Comparison of ENCODE assay signal across 18 mouse cellular contexts in the genomic region with DNA sequence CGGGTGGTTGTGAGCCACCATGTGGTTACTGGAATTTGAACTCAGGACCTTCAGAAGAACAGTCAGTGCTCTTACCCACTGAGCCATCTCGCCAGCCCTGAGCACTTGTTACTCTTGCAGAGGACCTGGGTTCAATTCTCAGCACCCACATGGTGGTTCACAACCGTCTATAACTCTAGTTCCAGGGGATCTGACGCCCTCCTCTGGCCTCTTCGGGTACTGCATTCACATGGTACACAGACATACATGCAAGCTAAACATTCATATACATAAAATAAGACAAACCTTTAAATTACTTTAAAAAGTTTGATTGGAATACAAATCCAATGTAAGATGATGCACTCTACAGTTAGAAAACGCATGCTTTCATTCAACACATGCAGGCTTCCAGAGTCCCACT. TPM values are rescaled to one million over a fixed set of nuclear protein-coding genes. Genes with fewer than 3 reads are reported as not detected.
DNase-seq lines count a peak whose midpoint lies in the region; ATAC-seq and TF ChIP-seq lines count a peak whose summit lies in the region.
"Had no signal": no experiment of that assay in that cellular context is flagged by ENCODE, and none has a peak within 500 bp of the region (broad histone marks: within the 10 kb centered on the region; RNA-seq: fewer than 3 reads in every experiment).

No protein-coding gene starts in this region.

- DNase-seq in lung, embryonic 14.5 days = no peak
- DNase-seq in lung, postnatal 0 days (ENCODE audit: low spot score) = no peak
- DNase-seq in ES-CJ7 (ENCODE audit: low read depth, low spot score) (peak; percentile 47), R1 (ENCODE audit: low read depth, low spot score) (peak; percentile 66)
- peak; percentile 60 for DNase-seq in testis, postnatal 14 days (ENCODE audit: low spot score)
- DNase-seq in c-Kit-positive CD71-positive TER-119-positive erythroid progenitor cells, embryonic 14.5 days (ENCODE audit: low spot score) = no peak
- no peak for DNase-seq in left cerebral cortex, adult 18-20 months (ENCODE audit: low spot score in 2 of 2)
- DNase-seq: adrenal gland, postnatal 14 days; cerebellum, adult 18-20 months; gastrocnemius, adult 2 months; heart, postnatal 10 days; right cerebral cortex, postnatal 25 days had no signal

- no peaks in the 10 kb centered on the region for H3K9me3 ChIP-seq in lung, embryonic 14.5 days (ENCODE audit: low read depth, low read length)
- no peaks in the 10 kb centered on the region for H3K9me3 ChIP-seq in lung, postnatal 0 days (ENCODE audit: low read length)
- H3K9me3 ChIP-seq: forebrain, embryonic 10.5 days; hindbrain, embryonic 12.5 days; kidney, embryonic 15.5 days; limb, embryonic 15.5 days had no signal

- H3K4me1 ChIP-seq in lung, embryonic 14.5 days (ENCODE audit: insufficient read depth) = peaks cover 16% of the 10 kb centered on the region
- peaks cover 10% of the 10 kb centered on the region; the same call in 1 of the 2 replicates for H3K4me1 ChIP-seq in lung, postnatal 0 days (ENCODE audit: insufficient read depth, low read depth, low read length)

- no peak for ATAC-seq in lung, embryonic 14.5 days (ENCODE audit: insufficient read depth)
- ATAC-seq in lung, postnatal 0 days = no peak
- ATAC-seq: midbrain, embryonic 16.5 days had no signal

- no peak for TF ChIP-seq EP300 in lung, postnatal 0 days (IDR thresholded peaks at IDR 0.05)

- no peak overlapping the region for H3K4me3 ChIP-seq in lung, embryonic 14.5 days (ENCODE audit: low read depth, low read length)
- H3K4me3 ChIP-seq in lung, postnatal 0 days (ENCODE audit: low read depth, low read length) = no peak overlapping the region
- H3K4me3 ChIP-seq: forebrain, embryonic 10.5 days; gastrocnemius, adult 2 months; hindbrain, embryonic 12.5 days; kidney, embryonic 15.5 days; limb, embryonic 15.5 days had no signal

- no peaks in the 10 kb centered on the region for H3K27me3 ChIP-seq in lung, embryonic 14.5 days (ENCODE audit: insufficient read depth, low read length)
- no peaks in the 10 kb centered on the region for H3K27me3 ChIP-seq in lung, postnatal 0 days (replicated peaks; ENCODE audit: insufficient read depth, low read length)
- H3K27me3 ChIP-seq: hindbrain, embryonic 12.5 days; kidney, embryonic 15.5 days; limb, embryonic 15.5 days had no signal

- WGBS in lung, embryonic 14.5 days = 75% methylated on average over 6 of the region's 6 CpGs
- 82% methylated on average over 6 of the region's 6 CpGs for WGBS in lung, postnatal 0 days

- no peak overlapping the region for H3K27ac ChIP-seq in lung, embryonic 14.5 days (ENCODE audit: low read depth)
- no peak overlapping the region for H3K27ac ChIP-seq in lung, postnatal 0 days (ENCODE audit: low read length)
- H3K27ac ChIP-seq: forebrain, embryonic 10.5 days; gastrocnemius, adult 2 months; hindbrain, embryonic 12.5 days; kidney, embryonic 15.5 days; limb, embryonic 15.5 days had no signal

- no peak overlapping the region for H3K4me2 ChIP-seq in lung, embryonic 14.5 days
- no peak overlapping the region for H3K4me2 ChIP-seq in lung, postnatal 0 days (replicated peaks; ENCODE audit: low read depth, low read length)
- H3K4me2 ChIP-seq: heart, embryonic 11.5 days; hindbrain, embryonic 12.5 days; kidney, embryonic 15.5 days; limb, embryonic 15.5 days had no signal

- TF ChIP-seq CTCF in lung, embryonic 14.5 days (IDR thresholded peaks at IDR 0.05; ENCODE audit: low read depth) = peak; percentile 38
- no peak; the same call in 1 of the 2 replicates for TF ChIP-seq CTCF in lung, postnatal 0 days (IDR thresholded peaks at IDR 0.05)

- H3K36me3 ChIP-seq in lung, embryonic 14.5 days (ENCODE audit: insufficient read depth) = no peaks in the 10 kb centered on the region
- H3K36me3 ChIP-seq in lung, postnatal 0 days (ENCODE audit: insufficient read depth, low read length) = no peaks in the 10 kb centered on the region
- H3K36me3 ChIP-seq: hindbrain, embryonic 12.5 days; kidney, embryonic 15.5 days; limb, embryonic 15.5 days had no signal

- no peak overlapping the region for H3K9ac ChIP-seq in lung, embryonic 14.5 days
- H3K9ac ChIP-seq in lung, postnatal 0 days (replicated peaks; ENCODE audit: low read depth) = no peak overlapping the region
- H3K9ac ChIP-seq: hindbrain, embryonic 12.5 days; kidney, embryonic 15.5 days; limb, embryonic 15.5 days had no signal

RNA-seq across cellular contexts. Expression of a gene that starts 2.1 kb away (rescaled TPM):
- polyA plus RNA-seq in lung, embryonic 14.5 days (2014; fragmentation: Nextera tagmentation; extraction: Ambion mirVana) = 38.3 and 46.3 TPM in 2 replicates
- polyA plus RNA-seq in lung, postnatal 0 days (2015; fragmentation: Nextera tagmentation; extraction: Ambion mirVana) = 2.5 and 3.0 TPM in 2 replicates
- 1 to 10 TPM; 2.0 to 2.4 TPM for total RNA-seq in left cerebral cortex, adult 18-20 months (2021)

RNA-seq across cellular contexts. Expression of a gene that starts 10.0 kb away (rescaled TPM):
- polyA plus RNA-seq in lung, embryonic 14.5 days (2014; fragmentation: Nextera tagmentation; extraction: Ambion mirVana) = 2.2 and 2.4 TPM in 2 replicates
- 4.9 and 5.5 TPM in 2 replicates for polyA plus RNA-seq in lung, postnatal 0 days (2015; fragmentation: Nextera tagmentation; extraction: Ambion mirVana)
- total RNA-seq in left cerebral cortex, adult 18-20 months (2021) = 1 to 10 TPM in 1 of 2 experiments, under 1 TPM in 1; 0.56 to 4.8 TPM

RNA-seq across cellular contexts. Expression of a gene that starts 36.3 kb away (rescaled TPM):
- 2,372 and 2,581 TPM in 2 replicates for polyA plus RNA-seq in lung, embryonic 14.5 days (2014; fragmentation: Nextera tagmentation; extraction: Ambion mirVana)
- 1,730 and 1,790 TPM in 2 replicates for polyA plus RNA-seq in lung, postnatal 0 days (2015; fragmentation: Nextera tagmentation; extraction: Ambion mirVana)
- 100 to 1,000 TPM; 512 to 513 TPM for total RNA-seq in left cerebral cortex, adult 18-20 months (2021)

Comparison
In these comparisons a context has a peak if more than half of its experiments do, and no peak if none do; other contexts are left out.
1. DNase-seq: peak in ES-CJ7 (single experiment), R1 (single experiment) and testis, postnatal 14 days (single experiment); none in lung, embryonic 14.5 days (single experiment), lung, postnatal 0 days (single experiment), c-Kit-positive CD71-positive TER-119-positive erythroid progenitor cells, embryonic 14.5 days (single experiment) and left cerebral cortex, adult 18-20 months (0 of 2).